Mouse (Mus musculus): ENCODE data around the gene Krtap9-5. TPM values are rescaled to one million over a fixed set of nuclear protein-coding genes. Genes with fewer than 3 reads are reported as not detected.

Gene Krtap9-5
- polyA plus RNA-seq, 1 experiment, result not detected

GRCm38 (mm10) chr11:99988530-99988929 is 40.3 kb downstream of the Krtap9-5 start:
- no peak overlapping the region for H3K4me3 ChIP-seq (ENCODE audit: control insufficient read depth, insufficient read depth, low read length)
- 94% methylated on average over 3 of the region's 3 CpGs for WGBS
- TF ChIP-seq CTCF (IDR thresholded peaks at IDR 0.05; ENCODE audit: borderline replicate concordance, control insufficient read depth, extremely low read depth, insufficient read depth, low read length, poor library complexity) (no peak), POLR2A (IDR thresholded peaks at IDR 0.05; ENCODE audit: control insufficient read depth, extremely low read depth, insufficient read depth, low read length, poor library complexity) (no peak)
- no peak for DNase-seq
- no peak overlapping the region for H3K27ac ChIP-seq (ENCODE audit: control insufficient read depth, insufficient read depth, low read length)
- no peaks in the 10 kb centered on the region for H3K27me3 ChIP-seq (ENCODE audit: control insufficient read depth, insufficient read depth, low read length)
- no peaks in the 10 kb centered on the region for H3K36me3 ChIP-seq (ENCODE audit: control insufficient read depth, insufficient read depth, low read length)
- H3K4me1 ChIP-seq (replicated peaks; ENCODE audit: control insufficient read depth, insufficient read depth, low read length), result no peaks in the 10 kb centered on the region

- WGBS, result 91% methylated on average over 6 of the region's 6 CpGs
- no peak overlapping the region for H3K27ac ChIP-seq (ENCODE audit: control insufficient read depth, insufficient read depth, low read length)
- no peaks in the 10 kb centered on the region for H3K36me3 ChIP-seq (ENCODE audit: control insufficient read depth, insufficient read depth, low read length)
- no peaks in the 10 kb centered on the region for H3K4me1 ChIP-seq (replicated peaks; ENCODE audit: control insufficient read depth, insufficient read depth, low read length)
- DNase-seq, result no peak
- H3K27me3 ChIP-seq (ENCODE audit: control insufficient read depth, insufficient read depth, low read length), result no peaks in the 10 kb centered on the region
- TF ChIP-seq POLR2A (IDR thresholded peaks at IDR 0.05; ENCODE audit: control insufficient read depth, extremely low read depth, insufficient read depth, low read length, poor library complexity) (no peak), CTCF (IDR thresholded peaks at IDR 0.05; ENCODE audit: borderline replicate concordance, control insufficient read depth, extremely low read depth, insufficient read depth, low read length, poor library complexity) (no peak)
- no peak overlapping the region for H3K4me3 ChIP-seq (ENCODE audit: control insufficient read depth, insufficient read depth, low read length)
These were observed 41.7 kb downstream of the Krtap9-5 start for GRCm38 (mm10) chr11:99989881-99990405.

- no peaks in the 10 kb centered on the region for H3K36me3 ChIP-seq (ENCODE audit: control insufficient read depth, insufficient read depth, low read length)
- WGBS, result 91% methylated on average over 3 of the region's 3 CpGs
- no peaks in the 10 kb centered on the region for H3K27me3 ChIP-seq (ENCODE audit: control insufficient read depth, insufficient read depth, low read length)
- H3K4me3 ChIP-seq (ENCODE audit: control insufficient read depth, insufficient read depth, low read length), result no peak overlapping the region
- H3K4me1 ChIP-seq (replicated peaks; ENCODE audit: control insufficient read depth, insufficient read depth, low read length), result no peaks in the 10 kb centered on the region
- no peak overlapping the region for H3K27ac ChIP-seq (ENCODE audit: control insufficient read depth, insufficient read depth, low read length)
- TF ChIP-seq CTCF (IDR thresholded peaks at IDR 0.05; ENCODE audit: borderline replicate concordance, control insufficient read depth, extremely low read depth, insufficient read depth, low read length, poor library complexity) (no peak), POLR2A (IDR thresholded peaks at IDR 0.05; ENCODE audit: control insufficient read depth, extremely low read depth, insufficient read depth, low read length, poor library complexity) (no peak)
- no peak for DNase-seq
These were observed 42.3 kb downstream of the Krtap9-5 start for GRCm38 (mm10) chr11:99990571-99990970.

DNA sequence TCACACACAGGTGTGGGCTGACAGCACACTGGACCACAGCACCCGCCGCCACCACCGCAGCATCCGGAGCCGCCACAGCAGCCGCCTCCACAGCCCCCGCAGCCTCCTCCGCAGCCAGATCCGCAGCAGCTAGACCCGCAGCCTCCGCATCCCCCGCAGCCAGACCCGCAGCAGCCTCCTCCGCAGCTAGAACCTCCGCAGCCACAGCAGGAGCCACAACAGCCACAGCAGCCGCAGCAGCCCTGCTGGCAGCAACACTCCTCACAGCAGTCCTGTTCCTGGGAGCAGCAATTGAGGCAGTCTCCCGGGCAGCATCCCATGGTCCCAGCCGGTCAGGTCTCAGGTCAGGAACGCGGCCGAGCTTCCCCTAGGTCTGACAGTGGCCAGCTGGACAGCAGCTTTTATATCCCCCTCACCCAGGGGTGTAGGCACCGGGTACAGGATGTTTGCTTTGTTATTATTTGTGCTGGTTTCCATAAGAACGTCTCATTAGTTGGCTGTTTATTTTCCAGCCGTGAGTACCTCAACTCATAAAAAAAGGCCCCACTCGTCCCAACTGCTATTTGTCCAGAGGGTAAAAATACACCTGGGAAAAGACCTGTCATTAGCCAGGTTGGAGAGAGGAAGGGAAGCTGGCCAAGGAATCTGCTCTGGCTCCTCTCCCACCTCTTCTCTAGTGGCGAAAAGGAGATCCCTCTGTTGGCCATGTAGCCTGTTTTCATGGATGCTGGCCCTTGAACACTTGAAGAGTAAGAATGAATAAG is 45.5 kb downstream of the Krtap9-5 start, which contains the start of gene Krtap17-1:
Gene Krtap17-1, minus strand, starts transcription at position 375 of the 764 bp plus-strand sequence.
- Histone ChIP-seq H3K4me3 (ENCODE audit: control insufficient read depth, insufficient read depth, low read length) (no peak within 1 kb of the TSS), H3K4me1 (replicated peaks; ENCODE audit: control insufficient read depth, insufficient read depth, low read length) (no peaks in the 10 kb centered on the region), H3K27me3 (ENCODE audit: control insufficient read depth, insufficient read depth, low read length) (no peaks in the 10 kb centered on the region; the same call in 1 of the 2 replicates), H3K36me3 (ENCODE audit: control insufficient read depth, insufficient read depth, low read length) (no peaks in the 10 kb centered on the region), H3K27ac (ENCODE audit: control insufficient read depth, insufficient read depth, low read length) (no peak within 1 kb of the TSS)
- TF ChIP-seq CTCF (IDR thresholded peaks at IDR 0.05; ENCODE audit: borderline replicate concordance, control insufficient read depth, extremely low read depth, insufficient read depth, low read length, poor library complexity), result no peak
- no peak for TF ChIP-seq POLR2A (IDR thresholded peaks at IDR 0.05; ENCODE audit: control insufficient read depth, extremely low read depth, insufficient read depth, low read length, poor library complexity)
- DNase-seq, result no peak
- WGBS, result 35% methylated on average over 26 of the region's 26 CpGs

DNA sequence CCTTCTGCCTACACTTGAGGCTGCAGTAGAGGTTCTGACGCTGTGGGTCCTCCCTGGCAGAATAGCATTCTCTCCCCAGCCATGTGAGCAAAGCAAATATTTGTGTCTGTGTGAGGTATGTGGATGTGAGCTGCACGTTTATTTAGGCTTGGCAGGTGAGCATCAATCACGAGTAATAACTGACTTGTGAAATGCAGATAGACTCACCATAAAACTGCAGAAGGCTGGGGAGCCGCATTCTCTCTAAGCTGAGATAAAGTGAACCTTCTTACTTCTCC is 46.0 kb downstream of the Krtap9-5 start:
- H3K27ac ChIP-seq (ENCODE audit: control insufficient read depth, insufficient read depth, low read length), result no peak overlapping the region
- WGBS, result 62% methylated on average over 4 of the region's 4 CpGs
- no peak for DNase-seq
- H3K27me3 ChIP-seq (ENCODE audit: control insufficient read depth, insufficient read depth, low read length), result no peaks in the 10 kb centered on the region; the same call in 1 of the 2 replicates
- no peaks in the 10 kb centered on the region for H3K36me3 ChIP-seq (ENCODE audit: control insufficient read depth, insufficient read depth, low read length)
- H3K4me1 ChIP-seq (replicated peaks; ENCODE audit: control insufficient read depth, insufficient read depth, low read length), result no peaks in the 10 kb centered on the region
- H3K4me3 ChIP-seq (ENCODE audit: control insufficient read depth, insufficient read depth, low read length), result no peak overlapping the region
- no peak for TF ChIP-seq CTCF (IDR thresholded peaks at IDR 0.05; ENCODE audit: borderline replicate concordance, control insufficient read depth, extremely low read depth, insufficient read depth, low read length, poor library complexity)
- TF ChIP-seq POLR2A (IDR thresholded peaks at IDR 0.05; ENCODE audit: control insufficient read depth, extremely low read depth, insufficient read depth, low read length, poor library complexity), result no peak

DNA sequence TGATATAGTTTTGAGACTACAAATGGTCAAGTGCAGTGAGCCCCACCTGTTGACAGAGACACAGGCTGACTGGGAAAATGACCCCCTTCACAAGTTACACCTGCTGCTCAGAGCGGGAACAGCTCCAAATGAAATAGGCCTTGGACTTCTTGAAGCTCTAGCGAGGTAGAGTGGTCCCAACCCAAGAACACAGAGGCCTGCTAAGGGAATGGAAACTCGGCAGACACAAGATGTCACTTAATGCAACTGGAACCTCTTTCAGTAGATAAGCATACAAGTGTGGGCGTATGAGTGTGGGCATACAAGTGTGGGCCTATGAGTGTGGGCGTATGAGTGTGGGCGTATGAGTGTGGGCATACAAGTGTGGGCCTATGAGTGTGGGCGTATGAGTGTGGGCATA is 50.8 kb downstream of the Krtap9-5 start:
- no peak for DNase-seq
- no peaks in the 10 kb centered on the region; the same call in 1 of the 2 replicates for H3K27me3 ChIP-seq (ENCODE audit: control insufficient read depth, insufficient read depth, low read length)
- no peak overlapping the region for H3K27ac ChIP-seq (ENCODE audit: control insufficient read depth, insufficient read depth, low read length)
- no peaks in the 10 kb centered on the region for H3K36me3 ChIP-seq (ENCODE audit: control insufficient read depth, insufficient read depth, low read length)
- 96% methylated on average over 7 of the region's 7 CpGs for WGBS
- no peaks in the 10 kb centered on the region for H3K4me1 ChIP-seq (replicated peaks; ENCODE audit: control insufficient read depth, insufficient read depth, low read length)
- TF ChIP-seq CTCF (IDR thresholded peaks at IDR 0.05; ENCODE audit: borderline replicate concordance, control insufficient read depth, extremely low read depth, insufficient read depth, low read length, poor library complexity) (no peak), POLR2A (IDR thresholded peaks at IDR 0.05; ENCODE audit: control insufficient read depth, extremely low read depth, insufficient read depth, low read length, poor library complexity) (no peak)
- H3K4me3 ChIP-seq (ENCODE audit: control insufficient read depth, insufficient read depth, low read length), result no peak overlapping the region

Other genes with a start within 250 kb of the Krtap9-5 start
- gene Gm14180, start 214.2 kb upstream of the Krtap9-5 start, polyA plus RNA-seq (2012; rRNA removed), result not detected in 2 replicates
- gene Gm11595, start 175.6 kb upstream of the Krtap9-5 start, polyA plus RNA-seq (2012; rRNA removed), result not detected in 2 replicates
- not detected in 2 replicates for gene Krtap4-8, start 167.8 kb upstream of the Krtap9-5 start, polyA plus RNA-seq (2012; rRNA removed)
- 0.17 TPM in 1 of 2 replicates, not detected in the other for gene Krtap4-9, start 163.3 kb upstream of the Krtap9-5 start, polyA plus RNA-seq (2012; rRNA removed)
- gene Gm11596, start 155.0 kb upstream of the Krtap9-5 start, polyA plus RNA-seq (2012; rRNA removed), result not detected in 2 replicates
- gene Gm11569, start 149.5 kb upstream of the Krtap9-5 start, polyA plus RNA-seq (2012; rRNA removed), result not detected in 2 replicates
- gene Gm11554, start 144.0 kb upstream of the Krtap9-5 start, polyA plus RNA-seq (2012; rRNA removed), result not detected in 2 replicates
- gene Krtap4-13, start 138.6 kb upstream of the Krtap9-5 start, polyA plus RNA-seq (2012; rRNA removed), result not detected in 2 replicates
- gene Gm11564, start 132.8 kb upstream of the Krtap9-5 start, polyA plus RNA-seq (2012; rRNA removed), result not detected in 2 replicates
- gene 2300003K06Rik, start 110.4 kb upstream of the Krtap9-5 start, polyA plus RNA-seq (2012; rRNA removed), result not detected in 2 replicates
- gene Krtap4-16, start 96.9 kb upstream of the Krtap9-5 start, polyA plus RNA-seq (2012; rRNA removed), result 0.28 TPM in 1 of 2 replicates, not detected in the other
- not detected in 2 replicates for gene Gm11568, start 90.6 kb upstream of the Krtap9-5 start, polyA plus RNA-seq (2012; rRNA removed)
- 0.31 TPM in 1 of 2 replicates, not detected in the other for gene Gm11559, start 84.0 kb upstream of the Krtap9-5 start, polyA plus RNA-seq (2012; rRNA removed)
- gene Krtap9-1, start 75.1 kb upstream of the Krtap9-5 start, polyA plus RNA-seq (2012; rRNA removed), result not detected in 2 replicates
- gene Gm11567, start 69.3 kb upstream of the Krtap9-5 start, polyA plus RNA-seq (2012; rRNA removed), result not detected in 2 replicates
- gene Krtap31-1, start 40.6 kb upstream of the Krtap9-5 start, polyA plus RNA-seq (2012; rRNA removed), result 0.13 TPM in 1 of 2 replicates, not detected in the other
- gene Gm11565, start 33.7 kb upstream of the Krtap9-5 start, polyA plus RNA-seq (2012; rRNA removed), result not detected in 2 replicates
- 0.11 TPM in 1 of 2 replicates, not detected in the other for gene Krtap31-2, start 12.2 kb upstream of the Krtap9-5 start, polyA plus RNA-seq (2012; rRNA removed)
- gene Krtap29-1, start 30.6 kb downstream of the Krtap9-5 start, polyA plus RNA-seq (2012; rRNA removed), result not detected in 2 replicates
- gene Krtap16-1, start 38.1 kb downstream of the Krtap9-5 start, polyA plus RNA-seq (2012; rRNA removed), result not detected in 2 replicates
- 0.31 and 0.43 TPM in 2 replicates for gene Krtap17-1, start 45.5 kb downstream of the Krtap9-5 start, polyA plus RNA-seq (2012; rRNA removed)
- gene Krt33a, start 67.7 kb downstream of the Krtap9-5 start, polyA plus RNA-seq (2012; rRNA removed), result 0.11 and 0.14 TPM in 2 replicates
- 0.44 TPM in 1 of 2 replicates, not detected in the other for gene Krt33b, start 81.4 kb downstream of the Krtap9-5 start, polyA plus RNA-seq (2012; rRNA removed)
- gene Krt34, start 93.1 kb downstream of the Krtap9-5 start, polyA plus RNA-seq (2012; rRNA removed), result not detected in 2 replicates
- 0.15 and 0.23 TPM in 2 replicates for gene Krt31, start 102.1 kb downstream of the Krtap9-5 start, polyA plus RNA-seq (2012; rRNA removed)
- gene Krt32, start 139.8 kb downstream of the Krtap9-5 start, polyA plus RNA-seq (2012; rRNA removed), result 0.18 and 0.30 TPM in 2 replicates
- gene Krt35, start 147.8 kb downstream of the Krtap9-5 start, polyA plus RNA-seq (2012; rRNA removed), result 0.13 and 0.20 TPM in 2 replicates
- gene Krt36, start 157.2 kb downstream of the Krtap9-5 start, polyA plus RNA-seq (2012; rRNA removed), result 0.79 and 0.90 TPM in 2 replicates
- gene Krt13, start 173.1 kb downstream of the Krtap9-5 start, polyA plus RNA-seq (2012; rRNA removed), result 0.92 and 0.98 TPM in 2 replicates
- gene Krt15, start 187.5 kb downstream of the Krtap9-5 start, polyA plus RNA-seq (2012; rRNA removed), result 0.85 and 1.1 TPM in 2 replicates
- 8.7 and 13.0 TPM in 2 replicates for gene Krt19, start 200.2 kb downstream of the Krtap9-5 start, polyA plus RNA-seq (2012; rRNA removed)
- 0.31 and 0.42 TPM in 2 replicates for gene Krt9, start 244.8 kb downstream of the Krtap9-5 start, polyA plus RNA-seq (2012; rRNA removed)

All from thymus, adult 2 months (tissue).